22 mouse cellular contexts compared by ENCODE assay signal in the genomic region with DNA sequence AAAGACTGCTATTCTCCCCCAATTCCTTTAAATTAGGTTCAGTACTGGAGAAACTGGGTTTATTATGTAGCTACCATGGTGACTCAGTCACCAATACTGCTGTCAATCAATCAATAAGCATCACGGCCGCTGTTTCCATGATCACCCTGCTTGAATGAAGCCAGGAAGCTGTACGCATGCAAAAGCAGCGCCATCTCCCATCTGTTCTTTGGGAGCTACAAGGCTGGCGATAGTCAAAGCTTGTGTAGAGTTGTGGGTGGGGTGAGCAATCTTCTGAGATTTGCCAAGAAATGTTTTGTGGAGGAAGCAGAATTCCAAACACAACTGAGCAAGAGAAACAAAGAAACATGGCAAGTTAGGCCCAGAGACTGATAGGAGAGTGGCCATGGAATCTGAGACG. TPM values are rescaled to one million over a fixed set of nuclear protein-coding genes. Genes with fewer than 3 reads are reported as not detected.
DNase-seq lines count a peak whose midpoint lies in the region; ATAC-seq lines count a peak whose summit lies in the region.
"Had no signal": no experiment of that assay in that cellular context is flagged by ENCODE, and none has a peak within 500 bp of the region (broad histone marks: within the 10 kb centered on the region; RNA-seq: fewer than 3 reads in every experiment).

No protein-coding gene starts in this region.

- H3K27ac ChIP-seq in midbrain, embryonic 11.5 days (ENCODE audit: low read depth, low read length), result no peak overlapping the region
- H3K27ac ChIP-seq in midbrain, embryonic 10.5 days (replicated peaks), result no peak overlapping the region
- no peak overlapping the region for H3K27ac ChIP-seq in heart, embryonic 11.5 days (ENCODE audit: low read depth, low read length)
- H3K27ac ChIP-seq: forebrain, embryonic 13.5 days; heart, adult 2 months; kidney, embryonic 15.5 days; liver, embryonic 12.5 days had no signal

- no peaks in the 10 kb centered on the region for H3K27me3 ChIP-seq in midbrain, embryonic 11.5 days (ENCODE audit: control insufficient read depth, insufficient read depth, low read length)
- no peaks in the 10 kb centered on the region for H3K27me3 ChIP-seq in midbrain, embryonic 10.5 days (ENCODE audit: low read depth, poor library complexity, severe bottlenecking)
- no peaks in the 10 kb centered on the region for H3K27me3 ChIP-seq in heart, embryonic 11.5 days (ENCODE audit: control insufficient read depth, insufficient read depth, low read length)
- H3K27me3 ChIP-seq: CH12.LX; forebrain, embryonic 13.5 days; kidney, embryonic 15.5 days; liver, embryonic 12.5 days had no signal

- H3K4me3 ChIP-seq in midbrain, embryonic 11.5 days (ENCODE audit: low read depth, low read length), result no peak overlapping the region
- no peak overlapping the region for H3K4me3 ChIP-seq in midbrain, embryonic 10.5 days
- no peak overlapping the region for H3K4me3 ChIP-seq in heart, embryonic 11.5 days (ENCODE audit: low read depth, low read length)
- H3K4me3 ChIP-seq: forebrain, embryonic 13.5 days; heart, adult 2 months; kidney, embryonic 15.5 days; liver, embryonic 12.5 days had no signal

- no peak overlapping the region for H3K9ac ChIP-seq in midbrain, embryonic 11.5 days (ENCODE audit: low read length)
- H3K9ac ChIP-seq in heart, embryonic 11.5 days (ENCODE audit: low read depth, low read length), result no peak overlapping the region
- H3K9ac ChIP-seq: forebrain, embryonic 13.5 days; kidney, embryonic 15.5 days; liver, embryonic 12.5 days had no signal

- H3K9me3 ChIP-seq in midbrain, embryonic 11.5 days (ENCODE audit: control insufficient read depth, low read length), result no peaks in the 10 kb centered on the region
- no peaks in the 10 kb centered on the region for H3K9me3 ChIP-seq in midbrain, embryonic 10.5 days (replicated peaks)
- H3K9me3 ChIP-seq in heart, embryonic 11.5 days (replicated peaks; ENCODE audit: control insufficient read depth, low read length), result no peaks in the 10 kb centered on the region
- H3K9me3 ChIP-seq: forebrain, embryonic 13.5 days; kidney, embryonic 15.5 days; liver, embryonic 12.5 days had no signal

- ATAC-seq in midbrain, embryonic 11.5 days (ENCODE audit: low FRiP score), result no peak
- no peak for ATAC-seq in heart, embryonic 11.5 days (replicated peaks; ENCODE audit: insufficient number of reproducible peaks, low FRiP score, low TSS enrichment)
- ATAC-seq: forebrain, embryonic 13.5 days; hindbrain, embryonic 16.5 days; intestine, embryonic 16.5 days; liver, embryonic 12.5 days had no signal

- WGBS in midbrain, embryonic 11.5 days, result 93% methylated on average over 6 of the region's 6 CpGs
- 91% methylated on average over 6 of the region's 6 CpGs for WGBS in midbrain, embryonic 10.5 days
- 86% methylated on average over 6 of the region's 6 CpGs for WGBS in heart, embryonic 11.5 days (ENCODE audit: insufficient replicate concordance)

- peak; percentile 20 to 63 for DNase-seq in frontal cortex, adult 2 months (ENCODE audit: extremely low spot score in 1 of 2, low spot score in 1 of 2)
- DNase-seq in frontal cortex, postnatal 25 days (ENCODE audit: low spot score in 2 of 2), result no peak
- DNase-seq in midbrain, embryonic 11.5 days (ENCODE audit: low spot score, missing footprints), result peak; percentile 19
- DNase-seq in midbrain, embryonic 10.5 days (ENCODE audit: low spot score), result no peak
- peak; percentile 26 for DNase-seq in layer of hippocampus, adult 9-10 months (ENCODE audit: low spot score)
- DNase-seq in telencephalon, adult 2 months (ENCODE audit: low read depth, low spot score), result peak; percentile 65
- DNase-seq: adrenal gland, postnatal 36 days; cerebellum, adult 2 months; gastrocnemius, postnatal 14 days; heart, adult 2 months; kidney, postnatal 4 days; lung, adult 2 months; spleen, adult 18-20 months; thymus, postnatal 4 days had no signal

- H3K4me2 ChIP-seq in midbrain, embryonic 11.5 days, result no peak overlapping the region
- no peak overlapping the region for H3K4me2 ChIP-seq in heart, embryonic 11.5 days
- H3K4me2 ChIP-seq: forebrain, embryonic 13.5 days; kidney, embryonic 15.5 days; liver, embryonic 12.5 days had no signal

- peaks cover 10% of the 10 kb centered on the region; the same call in 1 of the 2 replicates for H3K36me3 ChIP-seq in midbrain, embryonic 11.5 days (ENCODE audit: control insufficient read depth, insufficient read depth, low read length)
- peaks cover 93% of the 10 kb centered on the region for H3K36me3 ChIP-seq in midbrain, embryonic 10.5 days
- peaks cover 13% of the 10 kb centered on the region for H3K36me3 ChIP-seq in heart, embryonic 11.5 days (ENCODE audit: control insufficient read depth, insufficient read depth, low read length)

- no peaks in the 10 kb centered on the region for H3K4me1 ChIP-seq in midbrain, embryonic 11.5 days (ENCODE audit: control insufficient read depth, insufficient read depth, low read length)
- H3K4me1 ChIP-seq in midbrain, embryonic 10.5 days, result no peaks in the 10 kb centered on the region
- no peaks in the 10 kb centered on the region for H3K4me1 ChIP-seq in heart, embryonic 11.5 days (ENCODE audit: control insufficient read depth, insufficient read depth, low read length)
- H3K4me1 ChIP-seq: forebrain, embryonic 13.5 days; kidney, embryonic 15.5 days had no signal

RNA-seq across cellular contexts. Expression of a gene that starts 52.9 kb away (rescaled TPM):
- polyA plus RNA-seq in frontal cortex, adult 2 months (2012; rRNA removed), result 6.1 and 6.2 TPM in 2 replicates
- polyA plus RNA-seq in midbrain, embryonic 11.5 days (2014; fragmentation: Nextera tagmentation; extraction: Ambion mirVana), result 11.0 and 12.1 TPM in 2 replicates
- 11.1 and 11.2 TPM in 2 replicates for polyA plus RNA-seq in midbrain, embryonic 10.5 days (2016; fragmentation: Nextera tagmentation; extraction: Ambion mirVana)
- polyA plus RNA-seq in heart, embryonic 11.5 days (2014; fragmentation: Nextera tagmentation; extraction: Ambion mirVana), result 4.4 and 6.0 TPM in 2 replicates

RNA-seq across cellular contexts. Expression of a gene that starts 58.3 kb away (rescaled TPM):
- polyA plus RNA-seq in frontal cortex, adult 2 months (2012; rRNA removed), result 5.5 TPM in 2 replicates
- not detected in 2 replicates for polyA plus RNA-seq in midbrain, embryonic 11.5 days (2014; fragmentation: Nextera tagmentation; extraction: Ambion mirVana)
- 0.09 TPM in 1 of 2 replicates, not detected in the other for polyA plus RNA-seq in midbrain, embryonic 10.5 days (2016; fragmentation: Nextera tagmentation; extraction: Ambion mirVana)
- polyA plus RNA-seq in heart, embryonic 11.5 days (2014; fragmentation: Nextera tagmentation; extraction: Ambion mirVana), result not detected in 2 replicates
- polyA plus RNA-seq: embryonic facial prominence, embryonic 11.5 days; liver, embryonic 12.5 days had no signal

Comparison
In these comparisons a context has a peak if more than half of its experiments do, and no peak if none do; other contexts are left out.
1. DNase-seq: peak in frontal cortex, adult 2 months (2 of 2), midbrain, embryonic 11.5 days (single experiment), layer of hippocampus, adult 9-10 months (single experiment) and telencephalon, adult 2 months (single experiment); none in frontal cortex, postnatal 25 days (0 of 2) and midbrain, embryonic 10.5 days (single experiment).